Mouse (Mus musculus): ENCODE measurements around the gene Ccdc80. TPM values are rescaled to one million over a fixed set of nuclear protein-coding genes. Genes with fewer than 3 reads are reported as not detected.

The Ccdc80 gene
- total RNA-seq, 2 experiments from 2014 or later = not detected

Other genes with a start within 250 kb of the Ccdc80 start
- gene Cd200r2, start 226.3 kb upstream of the Ccdc80 start, total RNA-seq (2015; ENCODE audit: low replicate concordance) = not detected in 2 replicates
- gene Cd200r2, start 226.3 kb upstream of the Ccdc80 start, total RNA-seq (2017; ENCODE audit: low replicate concordance) = not detected in 2 replicates
- 8.8 and 10.8 TPM in 2 replicates for gene Cd200r3, start 149.7 kb upstream of the Ccdc80 start, total RNA-seq (2015; ENCODE audit: low replicate concordance)
- 4.6 and 5.0 TPM in 2 replicates for gene Cd200r3, start 149.7 kb upstream of the Ccdc80 start, total RNA-seq (2017; ENCODE audit: low replicate concordance)
- gene Slc35a5, start 65.3 kb downstream of the Ccdc80 start, total RNA-seq (2015; ENCODE audit: low replicate concordance) = 7.9 and 8.8 TPM in 2 replicates
- gene Slc35a5, start 65.3 kb downstream of the Ccdc80 start, total RNA-seq (2017; ENCODE audit: low replicate concordance) = 1.7 and 7.7 TPM in 2 replicates
- gene Atg3, start 65.4 kb downstream of the Ccdc80 start, total RNA-seq (2015; ENCODE audit: low replicate concordance) = 20.9 and 28.1 TPM in 2 replicates
- 13.5 and 16.9 TPM in 2 replicates for gene Atg3, start 65.4 kb downstream of the Ccdc80 start, total RNA-seq (2017; ENCODE audit: low replicate concordance)
- gene Btla, start 130.9 kb downstream of the Ccdc80 start, total RNA-seq (2015; ENCODE audit: low replicate concordance) = 1.7 and 4.3 TPM in 2 replicates
- gene Btla, start 130.9 kb downstream of the Ccdc80 start, total RNA-seq (2017; ENCODE audit: low replicate concordance) = 1.0 and 3.7 TPM in 2 replicates